Mouse (Mus musculus) activated CD4-positive, CD25-positive, alpha-beta regulatory T cell, adult 4 months (primary cell): ENCODE data around the gene BC004004. TPM values are rescaled to one million over a fixed set of nuclear protein-coding genes. Genes with fewer than 3 reads are reported as not detected.
"Not testable (repeated sequence)": the region's sequence is repeated elsewhere in the genome, so short reads cannot be mapped to it uniquely, and the experiment has no call there.

Experiments
- ATAC-seq: one replicate; pipeline ENCODE4 v1.8.0; 2017
- polyA plus RNA-seq, 2 experiments: library from polyadenylated mRNA; unstranded; fragments of 100-300 nt; shearing (Covaris generic); gene quantifications; one replicate each; pipeline ENCODE4 v1.2.1; 2017

BC004004 gene
- polyA plus RNA-seq, 2 experiments from 2014 or later: 125 to 132 TPM

- ATAC-seq: peak; percentile 19
Measured at GRCm38 (mm10) chr17:29261603-29262258, 6.9 kb upstream of the BC004004 start.

- ATAC-seq: no peak
Measured at GRCm38 (mm10) chr17:29262259-29262649, 6.3 kb upstream of the BC004004 start.

GRCm38 (mm10) chr17:29263417-29263816, 5.2 kb upstream of the BC004004 start:
- ATAC-seq: no peak

GRCm38 (mm10) chr17:29263840-29264633, 4.6 kb upstream of the BC004004 start, which contains the start of gene Ppil1:
Ppil1 (minus strand) TSS chr17:29264186.
- ATAC-seq: peak; percentile 53

- no peak for ATAC-seq
Measured at GRCm38 (mm10) chr17:29264760-29265159, 3.8 kb upstream of the BC004004 start.

- ATAC-seq: not testable (repeated sequence)
Measured at GRCm38 (mm10) chr17:29267040-29267439, 1.5 kb upstream of the BC004004 start.

GRCm38 (mm10) chr17:29267931-29268681, 482 bp upstream of the BC004004 start:
- no peak for ATAC-seq

- ATAC-seq: no peak
Measured at GRCm38 (mm10) chr17:29269349-29269706, 740 bp downstream of the BC004004 start.

GRCm38 (mm10) chr17:29270148-29270698, 1.6 kb downstream of the BC004004 start:
- ATAC-seq: no peak

- ATAC-seq: no peak
Measured at GRCm38 (mm10) chr17:29273156-29273555, 4.6 kb downstream of the BC004004 start.

- ATAC-seq: no peak
Measured at GRCm38 (mm10) chr17:29273889-29274288, 5.3 kb downstream of the BC004004 start.

GRCm38 (mm10) chr17:29280422-29280821, 11.8 kb downstream of the BC004004 start:
- peak; percentile 98 for ATAC-seq

- ATAC-seq: no peak
Measured at GRCm38 (mm10) chr17:29281541-29281940, 13.0 kb downstream of the BC004004 start.

GRCm38 (mm10) chr17:29282216-29282952, 13.8 kb downstream of the BC004004 start:
- ATAC-seq: no peak

GRCm38 (mm10) chr17:29291793-29292192, 23.2 kb downstream of the BC004004 start:
- no peak for ATAC-seq

- ATAC-seq: no peak
Measured at GRCm38 (mm10) chr17:29292996-29293395, 24.4 kb downstream of the BC004004 start.

- ATAC-seq: no peak
Measured at GRCm38 (mm10) chr17:29293807-29294605, 25.4 kb downstream of the BC004004 start.

- no peak for ATAC-seq
Measured at GRCm38 (mm10) chr17:29295835-29296234, 27.2 kb downstream of the BC004004 start.

GRCm38 (mm10) chr17:29297321-29297720, 28.7 kb downstream of the BC004004 start:
- ATAC-seq: no peak

GRCm38 (mm10) chr17:29297813-29298212, 29.2 kb downstream of the BC004004 start:
- ATAC-seq: no peak

- ATAC-seq: no peak
Measured at GRCm38 (mm10) chr17:29299282-29299681, 30.7 kb downstream of the BC004004 start.
